Mouse (Mus musculus) C2C12 (cell line): ENCODE measurements around the gene Nppb.

Experiments used
- CTCF ChIP-seq: IDR thresholded peaks from one replicate; pipeline ENCODE4 v1.5.1; 2011; ENCODE audit not compliant: control insufficient read depth, insufficient read depth, insufficient read length
- FOSL1 ChIP-seq: IDR thresholded peaks from one replicate; pipeline ENCODE4 v1.8.0; 2011; ENCODE audit warnings: mild to moderate bottlenecking, low read length; ENCODE audit not compliant: poor library complexity, insufficient read depth, severe bottlenecking
- MAX ChIP-seq: IDR thresholded peaks from one replicate; pipeline ENCODE4 v1.6.1; 2011; ENCODE audit warnings: mild to moderate bottlenecking, control low read depth
- MYOG ChIP-seq: IDR thresholded peaks from one replicate; pipeline ENCODE4 v1.6.1; 2011; ENCODE audit not compliant: control insufficient read depth, insufficient read length; ENCODE audit errors: extremely low read depth
- USF1 ChIP-seq: IDR thresholded peaks from one replicate; pipeline ENCODE4 v1.6.1; 2011; ENCODE audit warnings: low read depth, mild to moderate bottlenecking, control low read depth, moderate library complexity

DNA sequence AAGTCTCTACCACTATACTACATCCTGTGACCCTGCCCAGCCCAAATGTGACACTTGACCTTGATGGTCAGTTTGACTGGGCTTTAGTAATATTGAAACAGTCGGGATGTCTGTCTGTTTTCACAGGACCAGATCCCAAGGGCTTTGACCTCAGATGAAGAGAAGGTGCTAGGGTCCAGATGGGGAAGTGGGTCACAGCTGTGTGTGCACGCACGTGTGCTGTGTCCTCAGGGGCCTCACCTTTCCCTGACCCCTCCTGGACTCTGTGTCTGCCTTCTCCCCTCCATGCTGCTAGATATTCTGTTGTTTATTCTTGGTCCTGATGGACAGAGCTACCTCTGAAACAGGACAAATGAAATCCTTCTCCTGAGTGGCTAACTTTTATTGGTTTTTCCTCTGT is 25.7 kb downstream of the Nppb start:
- TF ChIP-seq CTCF (no peak), MYOG (no peak), USF1 (no peak), MAX (no peak), FOSL1 (no peak)
